Mouse (Mus musculus) E14TG2a.4 (cell line): Measurements from ENCODE around the gene Xrn1.

Source experiments
- CTCF ChIP-seq: conservative IDR thresholded peaks from 2 replicates; pipeline ENCODE4 v1.5.1; 2014; ENCODE audit warnings: low read length
- NANOG ChIP-seq: IDR thresholded peaks from 2 replicates; pipeline ENCODE4 v1.6.1; 2014; ENCODE audit warnings: borderline replicate concordance, low read length, mixed read lengths
- POU5F1 ChIP-seq: IDR thresholded peaks from 2 replicates; pipeline ENCODE4 v1.6.1; 2014; ENCODE audit warnings: low read length, borderline replicate concordance

- TF ChIP-seq CTCF: peak; percentile 68
- no peak for TF ChIP-seq POU5F1
- no peak for TF ChIP-seq NANOG
Measured at GRCm38 (mm10) chr9:95932855-95933254, 21.7 kb upstream of the Xrn1 start.
